Mouse (Mus musculus): ENCODE data around the gene Map2k7. TPM values are rescaled to one million over a fixed set of nuclear protein-coding genes. Genes with fewer than 3 reads are reported as not detected.

Gene Map2k7
- polyA plus RNA-seq, 1 experiment from 2014 or later: 26.9 TPM

- peaks cover 97% of the 10 kb centered on the region for H3K36me3 ChIP-seq
- ATAC-seq (ENCODE audit: low FRiP score): no peak
Measured at GRCm38 (mm10) chr8:4265160-4265914, 26.8 kb downstream of the Map2k7 start.

GRCm38 (mm10) chr8:4267627-4268026 is 29.1 kb downstream of the Map2k7 start:
- Histone ChIP-seq H3K9ac (replicated peaks) (no peak overlapping the region), H3K36me3 (peaks cover 94% of the 10 kb centered on the region), H3K27me3 (replicated peaks) (no peaks in the 10 kb centered on the region), H3K27ac (replicated peaks) (no peak overlapping the region), H3K4me1 (no peaks in the 10 kb centered on the region), H3K9me3 (replicated peaks) (no peaks in the 10 kb centered on the region), H3K4me3 (replicated peaks) (no peak overlapping the region), H3K4me2 (no peak overlapping the region)
- ATAC-seq (ENCODE audit: low FRiP score): no peak
- 84% methylated on average over 15 of the region's 15 CpGs for WGBS

More at GRCm38 (mm10) chr8:4265160-4265914, 26.8 kb downstream of the Map2k7 start:
- H3K4me1 ChIP-seq: no peaks in the 10 kb centered on the region
- H3K4me2 ChIP-seq: no peak overlapping the region
- no peaks in the 10 kb centered on the region for H3K27me3 ChIP-seq (replicated peaks)
- no peak overlapping the region for H3K9ac ChIP-seq (replicated peaks)
- WGBS: 95% methylated on average over 15 of the region's 15 CpGs
- H3K27ac ChIP-seq (replicated peaks): no peak overlapping the region
- no peaks in the 10 kb centered on the region for H3K9me3 ChIP-seq (replicated peaks)
- no peak overlapping the region for H3K4me3 ChIP-seq (replicated peaks)

- Histone ChIP-seq H3K27me3 (replicated peaks) (no peaks in the 10 kb centered on the region), H3K27ac (replicated peaks) (no peak overlapping the region), H3K4me3 (replicated peaks) (no peak overlapping the region), H3K36me3 (peaks cover 87% of the 10 kb centered on the region), H3K9ac (replicated peaks) (no peak overlapping the region), H3K4me2 (no peak overlapping the region), H3K9me3 (replicated peaks) (no peaks in the 10 kb centered on the region), H3K4me1 (peaks cover 2% of the 10 kb centered on the region)
- 91% methylated on average over 6 of the region's 6 CpGs for WGBS
- ATAC-seq (ENCODE audit: low FRiP score): no peak
Measured at GRCm38 (mm10) chr8:4269609-4270008, 31.1 kb downstream of the Map2k7 start.

- no peaks in the 10 kb centered on the region for H3K9me3 ChIP-seq (replicated peaks)
- H3K4me1 ChIP-seq: peaks cover 14% of the 10 kb centered on the region
- H3K27me3 ChIP-seq (replicated peaks): no peaks in the 10 kb centered on the region
- under 1% methylated on average over 39 of the region's 39 CpGs for WGBS
- H3K36me3 ChIP-seq: peaks cover 28% of the 10 kb centered on the region
- H3K27ac ChIP-seq (replicated peaks): peak within 1 kb of the TSS; percentile 83
- peak; percentile 96 for ATAC-seq (ENCODE audit: low FRiP score)
- H3K9ac ChIP-seq (replicated peaks): peak within 1 kb of the TSS; percentile 65
- peak within 1 kb of the TSS; percentile 67 for H3K4me3 ChIP-seq (replicated peaks)
- H3K4me2 ChIP-seq: peak within 1 kb of the TSS; percentile 64
Measured at GRCm38 (mm10) chr8:4275275-4276110, 37.0 kb downstream of the Map2k7 start, which contains the start of gene Timm44. TSS of gene Timm44 (minus strand) at chr8:4275913.

- WGBS: 25% methylated on average over 9 of the region's 9 CpGs
- Histone ChIP-seq H3K4me2 (peak overlapping the region; percentile 64), H3K27ac (replicated peaks) (peak overlapping the region; percentile 83), H3K36me3 (peaks cover 23% of the 10 kb centered on the region), H3K9me3 (replicated peaks) (no peaks in the 10 kb centered on the region), H3K4me1 (peaks cover 14% of the 10 kb centered on the region), H3K27me3 (replicated peaks) (no peaks in the 10 kb centered on the region), H3K4me3 (replicated peaks) (peak overlapping the region; percentile 67), H3K9ac (replicated peaks) (peak overlapping the region; percentile 65)
- ATAC-seq (ENCODE audit: low FRiP score): no peak; the same call in none of the 2 replicates
Measured at GRCm38 (mm10) chr8:4276111-4276465, 37.5 kb downstream of the Map2k7 start.

- Histone ChIP-seq H3K9me3 (replicated peaks) (no peaks in the 10 kb centered on the region), H3K27ac (replicated peaks) (no peak overlapping the region), H3K9ac (replicated peaks) (no peak overlapping the region), H3K27me3 (replicated peaks) (no peaks in the 10 kb centered on the region), H3K4me2 (no peak overlapping the region), H3K4me1 (no peaks in the 10 kb centered on the region), H3K4me3 (replicated peaks) (no peak overlapping the region), H3K36me3 (peaks cover 82% of the 10 kb centered on the region)
- 89% methylated on average over 5 of the region's 5 CpGs for WGBS
- ATAC-seq (ENCODE audit: low FRiP score): no peak
Measured at GRCm38 (mm10) chr8:4292738-4293137, 54.2 kb downstream of the Map2k7 start.

Other genes with a start within 250 kb of the Map2k7 start
- gene Cd209f, start 132.9 kb upstream of the Map2k7 start, polyA plus RNA-seq (2015; fragmentation: Nextera tagmentation; extraction: Ambion mirVana): not detected in 2 replicates
- not detected in 2 replicates for gene Cd209g, start 104.6 kb upstream of the Map2k7 start, polyA plus RNA-seq (2015; fragmentation: Nextera tagmentation; extraction: Ambion mirVana)
- 90.0 and 107 TPM in 2 replicates for gene Evi5l, start 72.2 kb upstream of the Map2k7 start, polyA plus RNA-seq (2015; fragmentation: Nextera tagmentation; extraction: Ambion mirVana)
- gene Prr36, start 21.3 kb upstream of the Map2k7 start, polyA plus RNA-seq (2015; fragmentation: Nextera tagmentation; extraction: Ambion mirVana): 36.2 and 37.5 TPM in 2 replicates
- gene Lrrc8e, start 11.9 kb upstream of the Map2k7 start, polyA plus RNA-seq (2015; fragmentation: Nextera tagmentation; extraction: Ambion mirVana): 0.57 TPM in 1 of 2 replicates, not detected in the other
- gene Gm49320, start 125 bp downstream of the Map2k7 start, polyA plus RNA-seq (2015; fragmentation: Nextera tagmentation; extraction: Ambion mirVana): 1.1 and 1.3 TPM in 2 replicates
- gene Tgfbr3l, start 9.5 kb downstream of the Map2k7 start, polyA plus RNA-seq (2015; fragmentation: Nextera tagmentation; extraction: Ambion mirVana): 3.2 and 3.4 TPM in 2 replicates
- 63.6 and 69.3 TPM in 2 replicates for gene Snapc2, start 14.3 kb downstream of the Map2k7 start, polyA plus RNA-seq (2015; fragmentation: Nextera tagmentation; extraction: Ambion mirVana)
- 229 and 269 TPM in 2 replicates for gene Ctxn1, start 20.5 kb downstream of the Map2k7 start, polyA plus RNA-seq (2015; fragmentation: Nextera tagmentation; extraction: Ambion mirVana)
- gene Timm44, start 37.2 kb downstream of the Map2k7 start, polyA plus RNA-seq (2015; fragmentation: Nextera tagmentation; extraction: Ambion mirVana): 44.2 and 48.5 TPM in 2 replicates
- 19.7 and 113 TPM in 2 replicates for gene Ccl25, start 86.5 kb downstream of the Map2k7 start, polyA plus RNA-seq (2015; fragmentation: Nextera tagmentation; extraction: Ambion mirVana)
- gene Elavl1, start 86.7 kb downstream of the Map2k7 start, polyA plus RNA-seq (2015; fragmentation: Nextera tagmentation; extraction: Ambion mirVana): 92.5 and 112 TPM in 2 replicates

Data from neural tube, embryonic 15.5 days (tissue).